ENCODE assay signal across 16 mouse cellular contexts in genomic region chr10:42226176-42226575, GRCm38 (mm10). TPM values are rescaled to one million over a fixed set of nuclear protein-coding genes. Genes with fewer than 3 reads are reported as not detected.
A peak's percentile ranks its signal among the peaks of the same experiment; 100 is the strongest.
DNase-seq lines count a peak whose midpoint lies in the region; ATAC-seq and TF ChIP-seq lines count a peak whose summit lies in the region.
"Had no signal": no experiment of that assay in that cellular context is flagged by ENCODE, and none has a peak within 500 bp of the region (broad histone marks: within the 10 kb centered on the region; RNA-seq: fewer than 3 reads in every experiment).

No protein-coding gene starts in this region.

- no peaks in the 10 kb centered on the region for H3K9me3 ChIP-seq in liver, embryonic 15.5 days (replicated peaks)
- no peaks in the 10 kb centered on the region for H3K9me3 ChIP-seq in liver, embryonic 12.5 days (replicated peaks)
- H3K9me3 ChIP-seq in stomach, postnatal 0 days (ENCODE audit: control insufficient read depth, low read length) = no peaks in the 10 kb centered on the region
- H3K9me3 ChIP-seq: forebrain, embryonic 12.5 days; hindbrain, embryonic 15.5 days had no signal

- H3K4me2 ChIP-seq in liver, embryonic 15.5 days = no peak overlapping the region
- no peak overlapping the region for H3K4me2 ChIP-seq in liver, embryonic 12.5 days
- H3K4me2 ChIP-seq in stomach, postnatal 0 days (replicated peaks; ENCODE audit: low read depth) = no peak overlapping the region
- H3K4me2 ChIP-seq: forebrain, embryonic 12.5 days; hindbrain, embryonic 15.5 days; midbrain, embryonic 11.5 days had no signal

- ATAC-seq in liver, embryonic 15.5 days (ENCODE audit: insufficient read depth) = no peak
- no peak for ATAC-seq in liver, embryonic 12.5 days
- 0 out of 2 replicates have a peak, but pooled peaks have one; percentile 38 for ATAC-seq in stomach, postnatal 0 days (ENCODE audit: low FRiP score, low TSS enrichment)

- DNase-seq in cerebellum, adult 2 months = no peak
- no peak for DNase-seq in cerebellum, postnatal 36 days
- DNase-seq in induced T-regulatory cell, adult 2 months (ENCODE audit: low read depth) = peak; percentile 10
- no peak for DNase-seq in stomach, postnatal 0 days (ENCODE audit: low spot score)
- no peak for DNase-seq in layer of hippocampus, adult 18-20 months (ENCODE audit: low spot score in 2 of 2)
- no peak for DNase-seq in gastrocnemius, postnatal 14 days
- DNase-seq: adrenal gland, adult 2 months; cerebellum, adult 9-10 months; heart, postnatal 14 days; layer of hippocampus, adult 9-11 months had no signal

- H3K27ac ChIP-seq in cerebellum, adult 2 months (ENCODE audit: insufficient read depth, low read length) = peak overlapping the region; percentile 54; the same call in 1 of the 2 replicates
- 0 out of 2 replicates have a peak overlapping the region, but pooled peaks have one; percentile 25 for H3K27ac ChIP-seq in liver, embryonic 15.5 days (replicated peaks)
- H3K27ac ChIP-seq in liver, embryonic 12.5 days = no peak overlapping the region
- H3K27ac ChIP-seq in stomach, postnatal 0 days (replicated peaks) = no peak overlapping the region
- H3K27ac ChIP-seq: forebrain, embryonic 12.5 days; hindbrain, embryonic 15.5 days; liver, embryonic 14.5 days had no signal

- no peaks in the 10 kb centered on the region for H3K27me3 ChIP-seq in cerebellum, adult 2 months (ENCODE audit: control insufficient read depth, insufficient read depth, low read length)
- no peaks in the 10 kb centered on the region for H3K27me3 ChIP-seq in liver, embryonic 15.5 days
- H3K27me3 ChIP-seq in liver, embryonic 12.5 days (replicated peaks) = no peaks in the 10 kb centered on the region
- no peaks in the 10 kb centered on the region for H3K27me3 ChIP-seq in stomach, postnatal 0 days (ENCODE audit: control insufficient read depth, insufficient read depth, low read length)
- H3K27me3 ChIP-seq: forebrain, embryonic 12.5 days; hindbrain, embryonic 15.5 days had no signal

- H3K36me3 ChIP-seq in liver, embryonic 15.5 days (replicated peaks) = peaks cover 65% of the 10 kb centered on the region
- H3K36me3 ChIP-seq in liver, embryonic 12.5 days = peaks cover 73% of the 10 kb centered on the region
- no peaks in the 10 kb centered on the region for H3K36me3 ChIP-seq in stomach, postnatal 0 days (ENCODE audit: control insufficient read depth, insufficient read depth, low read length)
- H3K36me3 ChIP-seq: forebrain, embryonic 12.5 days; hindbrain, embryonic 15.5 days had no signal

- no peak for TF ChIP-seq EP300 in stomach, postnatal 0 days (optimal IDR thresholded peaks at IDR 0.05)

- WGBS in cerebellum, adult 2 months = 62% methylated on average over 15 of the region's 15 CpGs
- WGBS in liver, embryonic 15.5 days (ENCODE audit: insufficient replicate concordance) = 85% methylated on average over 15 of the region's 15 CpGs
- WGBS in liver, embryonic 12.5 days (ENCODE audit: insufficient replicate concordance) = 86% methylated on average over 15 of the region's 15 CpGs
- WGBS in stomach, postnatal 0 days = 89% methylated on average over 15 of the region's 15 CpGs

- peaks cover 68% of the 10 kb centered on the region for H3K4me1 ChIP-seq in cerebellum, adult 2 months (ENCODE audit: control insufficient read depth, insufficient read depth, low read length)
- H3K4me1 ChIP-seq in liver, embryonic 15.5 days (replicated peaks) = peaks cover 96% of the 10 kb centered on the region
- H3K4me1 ChIP-seq in liver, embryonic 12.5 days = peaks cover 91% of the 10 kb centered on the region
- 0 out of 2 replicates have a peak, but pooled peaks cover 2% of the 10 kb centered on the region for H3K4me1 ChIP-seq in stomach, postnatal 0 days (replicated peaks; ENCODE audit: control insufficient read depth, insufficient read depth)

- no peak for TF ChIP-seq CTCF in cerebellum, adult 2 months (IDR thresholded peaks at IDR 0.05; ENCODE audit: borderline replicate concordance, insufficient read depth, low read depth, low read length)
- TF ChIP-seq CTCF in stomach, postnatal 0 days (IDR thresholded peaks at IDR 0.05; ENCODE audit: low read depth) = no peak

- no peak overlapping the region for H3K9ac ChIP-seq in liver, embryonic 15.5 days
- no peak overlapping the region for H3K9ac ChIP-seq in liver, embryonic 12.5 days
- no peak overlapping the region for H3K9ac ChIP-seq in stomach, postnatal 0 days (ENCODE audit: low read length)
- H3K9ac ChIP-seq: forebrain, embryonic 12.5 days; hindbrain, embryonic 15.5 days; liver, embryonic 14.5 days had no signal

- no peak overlapping the region for H3K4me3 ChIP-seq in cerebellum, adult 2 months (replicated peaks; ENCODE audit: insufficient read depth, low read depth, low read length)
- no peak overlapping the region for H3K4me3 ChIP-seq in liver, embryonic 15.5 days (replicated peaks)
- H3K4me3 ChIP-seq in liver, embryonic 12.5 days = no peak overlapping the region
- H3K4me3 ChIP-seq in stomach, postnatal 0 days (ENCODE audit: low read depth, low read length) = no peak overlapping the region
- H3K4me3 ChIP-seq: forebrain, embryonic 12.5 days; hindbrain, embryonic 15.5 days had no signal

- no peak for TF ChIP-seq POLR2A in cerebellum, adult 2 months (IDR thresholded peaks at IDR 0.05; ENCODE audit: borderline replicate concordance, insufficient read depth, low read length)

- intact Hi-C loops in gastrocnemius, postnatal 14 days (cut with DNase I; ENCODE audit: low total_unique reads) = no loop called here

RNA-seq across cellular contexts. Expression of gene Foxo3, which starts 50.4 kb away (rescaled TPM):
- 50.5 and 59.9 TPM in 2 replicates for polyA plus RNA-seq in cerebellum, adult 2 months (2012; rRNA removed)
- polyA plus RNA-seq in liver, embryonic 15.5 days (2015; fragmentation: Nextera tagmentation; extraction: Ambion mirVana) = 15.1 and 15.9 TPM in 2 replicates
- polyA plus RNA-seq in liver, embryonic 12.5 days (2016; fragmentation: Nextera tagmentation; extraction: Ambion mirVana) = 16.9 and 17.9 TPM in 2 replicates
- 7.6 and 8.0 TPM in 2 replicates for polyA plus RNA-seq in stomach, postnatal 0 days (2015; fragmentation: Nextera tagmentation; extraction: Ambion mirVana)
- total RNA-seq in layer of hippocampus, adult 18-20 months (2021) = 10 to 100 TPM; 51.2 to 55.5 TPM
- total RNA-seq in gastrocnemius, postnatal 14 days (2021) = 10 to 100 TPM; 22.8 to 45.1 TPM

Comparison
In these comparisons a context has a peak if more than half of its experiments do, and no peak if none do; other contexts are left out.
1. H3K27ac ChIP-seq: peak in cerebellum, adult 2 months (single experiment) and liver, embryonic 15.5 days (single experiment); none in liver, embryonic 12.5 days (single experiment) and stomach, postnatal 0 days (single experiment).